Mouse (Mus musculus) induced T-regulatory cell, adult 2 months (primary cell): Measurements from ENCODE around the gene Ube2l6.
"Not testable (repeated sequence)": the region's sequence is repeated elsewhere in the genome, so short reads cannot be mapped to it uniquely, and the experiment has no call there.

Source experiments
- DNase-seq: peaks from one replicate; pipeline ENCODE4 v3.0.0-alpha.2; 2012; ENCODE audit warnings: low read depth

Gene Ube2l6

DNA sequence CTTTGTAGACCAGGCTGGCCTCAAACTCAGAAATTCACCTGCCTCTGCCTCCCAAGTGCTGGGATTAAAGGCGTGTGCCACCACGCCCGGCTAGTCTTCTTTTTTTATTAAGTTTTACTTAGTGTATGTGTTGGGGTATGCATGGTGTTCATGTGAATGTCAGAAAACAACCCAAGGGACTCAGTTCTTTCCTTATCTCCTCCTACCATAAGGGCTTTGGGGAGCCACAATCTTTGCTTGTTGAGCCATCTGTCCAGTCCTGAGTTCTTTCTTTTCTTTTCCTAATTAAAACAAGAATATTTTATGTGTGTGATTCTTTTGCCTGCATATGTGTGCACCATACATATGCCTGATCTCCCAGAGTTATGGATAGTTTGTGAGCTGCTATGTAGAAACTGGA is 5.5 kb upstream of the Ube2l6 start:
- DNase-seq = no peak

DNA sequence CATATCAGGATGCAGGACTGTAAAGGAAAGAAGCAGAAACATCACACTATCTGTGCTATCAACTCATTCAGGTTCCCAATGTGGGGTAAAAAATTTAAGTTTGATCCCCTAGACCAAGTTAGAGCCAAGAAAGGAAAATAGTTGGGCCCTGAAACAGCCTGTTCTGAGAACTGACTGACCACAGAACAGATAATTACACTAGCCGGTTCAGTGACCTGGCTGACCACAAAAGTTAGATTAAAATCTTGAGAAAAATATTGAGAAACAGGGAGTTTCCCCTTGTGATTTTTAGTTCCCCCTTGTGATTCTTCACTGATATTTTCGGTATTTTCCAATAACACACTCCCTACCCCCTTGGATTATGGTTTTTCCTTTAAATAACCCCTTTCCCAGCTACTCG is 4.8 kb upstream of the Ube2l6 start:
- DNase-seq = no peak

DNA sequence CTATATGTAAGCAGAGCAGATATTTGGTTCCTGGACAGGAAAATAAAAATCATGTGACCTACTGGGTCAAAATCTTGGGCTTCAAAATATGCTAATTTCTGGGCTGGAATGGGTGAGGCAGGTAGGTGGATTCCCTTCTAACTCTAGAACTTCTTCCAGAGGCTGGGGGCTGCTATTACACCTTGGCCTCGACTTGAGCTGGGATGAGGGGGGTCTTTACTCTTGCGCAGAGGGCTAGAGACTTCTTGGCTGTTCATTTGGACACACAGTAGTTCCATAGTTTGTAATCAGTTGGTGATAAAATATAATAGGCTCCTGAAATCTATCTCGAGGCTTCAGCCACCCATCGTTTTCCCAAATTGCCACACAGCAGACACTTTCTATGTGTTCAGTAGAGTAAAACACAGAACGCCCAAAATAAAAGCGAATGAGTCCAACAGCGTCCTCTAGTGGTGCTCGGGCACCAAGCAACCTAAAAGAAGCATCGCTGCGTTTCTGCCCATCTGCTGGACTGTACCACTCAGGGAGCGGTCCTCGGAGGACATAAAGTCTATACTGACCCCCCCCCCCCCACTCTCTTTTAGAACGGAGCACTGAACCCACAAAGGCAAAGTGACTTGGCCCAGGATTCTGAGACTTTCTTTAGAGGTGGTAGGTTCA is 665 bp upstream of the Ube2l6 start:
- DNase-seq = peak; percentile 88

DNA sequence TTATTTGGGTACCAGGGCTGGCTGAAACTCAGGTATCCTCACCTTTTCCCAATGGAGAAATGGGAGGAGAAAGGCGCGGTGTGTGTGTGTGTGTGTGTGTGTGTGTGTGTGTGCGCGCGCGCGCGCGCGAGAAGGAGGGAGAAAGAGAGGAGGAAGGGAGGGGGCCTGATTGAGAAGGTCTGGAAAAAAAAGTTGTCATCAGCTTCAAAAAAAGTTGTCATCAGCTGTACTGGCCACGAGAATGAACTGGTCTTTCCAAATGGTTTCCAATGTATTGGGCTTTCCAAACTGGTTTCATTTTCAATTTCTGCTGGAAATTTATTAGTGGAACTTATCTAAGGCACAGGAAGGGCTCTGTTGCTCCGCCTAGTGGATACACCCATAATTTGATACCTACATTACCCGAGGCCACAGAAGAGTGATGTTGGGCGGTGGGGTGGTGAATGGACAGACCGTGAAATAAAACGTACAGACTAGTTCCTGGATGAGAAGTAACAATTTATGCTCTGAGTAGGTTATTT is 473 bp downstream of the Ube2l6 start:
- peak; percentile 91 for DNase-seq

DNA sequence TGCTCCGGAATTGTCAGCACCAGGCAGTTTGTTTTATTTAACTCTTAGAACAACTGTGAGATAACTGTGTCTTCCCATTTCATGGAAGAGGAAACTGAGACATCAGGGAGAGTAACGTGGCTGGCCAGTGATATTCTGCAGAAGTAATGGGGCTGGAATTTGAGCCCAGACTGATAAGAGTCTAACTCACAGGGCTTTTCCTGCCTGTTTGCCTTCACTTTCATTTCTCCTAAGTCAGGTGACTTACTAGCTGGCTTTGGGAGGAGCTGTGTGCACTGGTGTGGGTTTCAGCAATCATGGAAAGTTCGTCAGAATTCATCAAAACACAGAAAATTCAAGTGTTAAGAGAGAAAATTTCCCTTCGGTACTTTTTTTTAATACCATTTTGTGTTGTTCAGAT is 1.7 kb downstream of the Ube2l6 start:
- DNase-seq = peak; percentile 61

DNA sequence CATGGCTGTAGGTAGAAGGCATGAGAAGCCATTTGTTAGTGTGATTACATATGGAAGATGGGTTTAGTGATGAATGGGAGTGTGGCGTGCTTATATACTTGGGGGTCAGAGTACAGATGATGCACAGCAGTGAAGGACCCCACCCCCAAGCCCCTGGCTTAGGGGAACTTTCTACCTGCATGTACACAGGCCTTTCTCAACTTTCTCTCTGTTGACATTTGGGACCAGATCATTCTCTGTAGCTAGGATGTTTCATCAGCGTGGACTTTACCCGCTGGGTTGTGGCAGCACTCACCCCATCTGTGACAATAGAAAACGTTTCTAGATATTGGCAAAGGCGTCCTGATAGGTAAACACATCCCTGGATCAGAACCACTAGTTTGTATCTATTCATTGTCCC is 2.6 kb downstream of the Ube2l6 start:
- DNase-seq = not testable (repeated sequence)

DNA sequence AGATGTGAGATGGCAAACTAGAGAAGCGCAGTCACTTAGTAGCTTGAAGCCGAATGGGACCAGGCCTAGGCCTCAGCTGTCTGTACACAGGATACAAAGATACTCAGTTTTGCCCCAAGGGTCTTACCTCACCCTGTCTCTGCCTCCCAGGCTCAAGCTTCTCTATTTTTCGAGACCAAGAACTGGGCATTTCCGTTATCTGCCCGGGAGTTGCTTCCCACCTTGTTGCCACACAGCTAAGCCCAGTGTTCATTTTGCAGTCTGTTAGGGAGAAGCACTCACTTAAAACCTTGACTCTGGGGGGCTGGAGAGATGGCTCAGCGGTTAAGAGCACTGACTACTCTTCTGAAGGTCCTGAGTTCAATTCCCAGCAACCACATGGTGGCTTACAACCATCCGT is 5.3 kb downstream of the Ube2l6 start:
- no peak for DNase-seq

DNA sequence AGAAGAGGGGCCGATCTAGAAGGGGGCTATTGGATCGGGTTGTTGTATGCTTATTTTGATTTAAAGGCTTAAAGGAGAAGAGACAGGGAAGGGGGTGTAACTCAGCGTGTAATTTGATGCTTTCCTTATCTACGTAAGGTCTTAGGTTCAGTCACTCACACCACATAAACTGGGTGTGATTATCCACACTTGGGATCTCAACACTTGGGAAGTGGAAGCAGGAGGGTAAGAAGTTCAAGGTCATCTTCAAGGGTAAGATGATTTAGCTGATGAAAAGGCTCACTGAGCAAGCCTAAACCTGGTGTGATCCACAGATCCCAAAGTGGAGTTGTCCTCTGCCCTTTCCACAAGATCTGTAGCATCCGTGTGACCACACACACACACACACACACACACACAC is 7.9 kb downstream of the Ube2l6 start:
- no peak for DNase-seq

DNA sequence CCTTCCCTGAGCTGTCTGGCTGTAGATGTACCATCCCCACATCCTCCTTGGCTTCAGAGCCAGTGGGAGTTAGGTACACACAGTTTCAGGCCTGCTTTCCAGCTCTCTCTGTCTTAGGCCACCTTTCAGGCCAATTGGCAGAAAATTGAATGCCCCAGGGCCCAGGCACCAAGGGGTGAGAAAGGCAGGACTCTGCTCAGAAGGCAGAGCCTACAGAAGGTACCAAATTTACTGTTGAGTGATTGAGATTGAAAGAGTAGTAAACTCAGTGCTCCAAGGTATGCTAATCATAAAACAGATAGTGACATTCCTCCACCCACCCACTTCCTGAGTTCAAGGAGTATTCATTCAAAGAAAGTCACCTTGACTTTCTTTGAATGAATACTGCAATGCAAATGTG is 10.7 kb downstream of the Ube2l6 start:
- no peak for DNase-seq

DNA sequence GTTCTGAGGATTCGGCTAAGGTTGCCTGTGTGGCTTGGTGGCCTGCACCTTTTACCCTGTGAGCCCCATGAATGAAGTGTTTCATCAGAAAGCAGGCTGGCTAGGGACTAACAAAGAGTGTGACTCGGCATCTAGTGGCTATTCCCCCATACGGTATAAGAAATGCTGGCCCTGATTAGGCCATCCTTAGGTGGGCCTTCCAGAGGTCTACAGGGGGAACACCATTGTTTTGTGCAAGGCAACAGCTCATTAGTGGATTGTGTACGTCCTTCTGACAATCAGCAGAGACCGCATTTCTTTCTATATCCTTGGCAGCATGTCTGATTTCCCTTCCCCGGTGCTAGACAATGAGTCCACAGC is 11.9 kb downstream of the Ube2l6 start:
- DNase-seq = no peak

DNA sequence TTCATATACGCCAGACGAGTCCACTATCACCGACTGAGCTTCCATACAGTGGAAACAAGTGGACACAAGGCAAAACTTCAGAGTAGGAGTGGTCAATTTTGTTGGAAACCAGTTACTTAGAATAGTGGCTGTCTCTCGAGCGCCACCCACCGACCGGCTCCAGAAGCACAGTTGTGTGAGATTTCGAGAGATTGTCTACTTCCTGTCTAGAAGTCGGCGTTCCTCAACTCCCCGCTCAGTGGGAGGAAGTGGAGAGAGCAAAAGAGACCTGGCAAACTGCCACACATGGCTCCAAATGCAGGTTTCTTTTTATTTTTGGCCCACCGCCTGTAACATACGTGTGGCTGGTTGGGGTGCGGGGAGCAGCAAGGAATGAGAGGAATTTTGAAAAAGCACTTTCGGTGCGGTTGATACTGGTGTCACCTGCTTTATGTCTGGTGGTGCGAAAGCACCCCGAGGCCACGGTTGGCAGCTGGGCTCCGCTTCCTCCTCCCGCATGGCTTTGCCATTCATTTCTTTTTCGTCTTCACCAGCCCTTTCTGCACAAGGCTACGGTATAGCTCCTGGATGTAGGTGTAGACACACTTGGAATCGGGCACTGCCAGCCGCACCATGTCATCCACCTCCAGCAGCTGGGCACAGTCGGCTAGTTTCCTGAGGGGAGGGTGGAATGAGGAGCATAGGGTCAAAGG is 12.4 kb downstream of the Ube2l6 start:
- peak; percentile 83 for DNase-seq

DNA sequence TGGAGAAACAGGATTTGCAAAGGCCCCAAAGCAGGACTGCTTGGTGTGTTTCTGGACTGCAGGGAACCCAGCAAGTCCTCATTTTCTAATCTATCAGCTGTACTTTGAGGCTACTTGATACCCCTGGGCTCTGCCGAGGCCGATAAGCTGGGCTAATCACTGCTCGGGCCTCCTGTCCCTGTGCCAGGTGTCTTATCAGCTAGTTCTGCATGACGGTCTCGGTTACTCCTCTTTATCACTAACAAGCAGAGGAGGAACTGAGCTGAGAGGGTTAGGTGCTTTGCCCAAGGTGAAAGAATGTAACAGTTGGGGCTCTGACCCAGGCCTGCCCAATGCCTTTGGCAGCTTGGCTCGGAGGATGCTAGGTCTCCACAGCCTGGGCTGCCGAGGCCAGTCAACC is 13.3 kb downstream of the Ube2l6 start:
- no peak for DNase-seq

DNA sequence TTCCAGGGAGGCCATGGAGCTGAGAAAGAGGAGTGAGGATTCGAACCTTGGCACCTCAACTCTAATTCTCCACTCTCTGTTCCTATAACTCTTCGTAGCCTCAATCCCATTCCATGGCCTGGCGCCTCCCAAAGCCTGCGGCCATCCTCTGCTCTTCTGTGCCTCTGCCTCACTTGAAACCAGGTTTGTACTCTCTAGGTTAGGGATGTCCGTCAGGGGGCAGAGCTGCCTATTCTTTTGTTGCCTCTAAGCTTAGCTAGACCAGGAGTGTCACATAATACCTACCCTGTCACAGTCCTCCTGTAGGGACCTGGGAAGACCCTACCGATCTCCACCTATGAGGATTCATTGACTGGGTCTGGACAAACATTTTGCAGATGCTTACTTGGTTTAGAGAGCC is 14.0 kb downstream of the Ube2l6 start:
- DNase-seq = no peak

DNA sequence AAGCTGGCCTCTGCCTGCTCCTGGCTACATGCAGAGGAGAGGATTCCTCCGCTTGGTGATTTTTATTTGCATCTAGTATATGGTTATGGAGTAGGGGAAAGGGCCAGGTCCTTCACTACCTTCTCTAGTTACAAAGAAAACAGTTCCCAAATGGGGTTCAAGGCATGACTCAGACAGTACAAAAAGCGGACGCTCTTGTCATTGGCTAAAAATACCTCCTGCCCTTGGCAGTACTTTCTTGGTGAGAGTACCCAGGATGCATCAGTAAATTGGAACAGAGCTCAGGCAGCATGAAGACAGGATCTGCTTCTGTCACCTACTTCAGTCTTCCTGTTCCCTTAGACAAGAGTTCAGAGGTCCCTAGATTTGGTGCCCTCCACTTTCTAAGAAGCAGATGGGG is 21.2 kb downstream of the Ube2l6 start:
- DNase-seq = no peak

DNA sequence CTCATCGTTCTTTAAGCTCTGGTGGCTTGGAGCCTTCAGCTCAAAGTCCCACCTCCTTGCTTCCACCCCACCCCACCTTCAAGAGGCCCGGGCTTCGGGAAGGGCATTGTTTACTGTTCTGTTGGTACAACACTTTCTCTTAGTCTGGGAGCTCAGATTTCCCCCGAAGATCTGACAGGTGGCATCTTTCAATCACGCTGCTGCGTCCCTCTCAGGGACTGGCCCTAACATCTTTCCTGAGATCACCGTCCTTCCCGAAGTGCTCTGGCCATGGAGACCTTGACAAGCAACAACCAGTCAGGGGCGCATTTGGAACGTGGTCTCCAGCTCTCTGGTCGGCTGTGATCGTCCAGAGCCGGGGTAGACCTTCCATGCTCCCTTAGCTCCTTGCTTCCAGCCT is 23.9 kb downstream of the Ube2l6 start, which contains the start of gene Smtnl1:
TSS of gene Smtnl1 (minus strand) at position 101 of the 400 bp plus-strand sequence.
- DNase-seq = no peak

DNA sequence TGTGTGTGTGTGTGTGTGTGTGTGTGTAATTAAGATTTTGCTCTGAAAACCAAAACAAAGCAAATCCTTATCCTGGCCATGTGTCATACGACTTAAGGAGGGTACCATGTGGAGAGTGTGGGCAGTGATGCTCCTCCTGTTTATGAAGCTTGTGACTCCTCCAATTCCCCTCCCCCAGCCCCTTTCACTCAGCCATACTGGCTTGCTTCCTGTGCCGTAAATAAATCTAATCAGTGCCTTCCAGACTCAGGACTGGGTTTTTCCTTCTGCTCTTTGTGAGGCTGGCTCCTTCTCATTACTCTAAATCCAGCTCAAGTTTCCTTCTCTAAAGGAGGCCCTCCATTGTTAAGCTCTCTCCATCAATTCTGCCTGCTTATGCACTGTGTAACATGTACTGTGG is 24.6 kb downstream of the Ube2l6 start:
- no peak for DNase-seq

DNA sequence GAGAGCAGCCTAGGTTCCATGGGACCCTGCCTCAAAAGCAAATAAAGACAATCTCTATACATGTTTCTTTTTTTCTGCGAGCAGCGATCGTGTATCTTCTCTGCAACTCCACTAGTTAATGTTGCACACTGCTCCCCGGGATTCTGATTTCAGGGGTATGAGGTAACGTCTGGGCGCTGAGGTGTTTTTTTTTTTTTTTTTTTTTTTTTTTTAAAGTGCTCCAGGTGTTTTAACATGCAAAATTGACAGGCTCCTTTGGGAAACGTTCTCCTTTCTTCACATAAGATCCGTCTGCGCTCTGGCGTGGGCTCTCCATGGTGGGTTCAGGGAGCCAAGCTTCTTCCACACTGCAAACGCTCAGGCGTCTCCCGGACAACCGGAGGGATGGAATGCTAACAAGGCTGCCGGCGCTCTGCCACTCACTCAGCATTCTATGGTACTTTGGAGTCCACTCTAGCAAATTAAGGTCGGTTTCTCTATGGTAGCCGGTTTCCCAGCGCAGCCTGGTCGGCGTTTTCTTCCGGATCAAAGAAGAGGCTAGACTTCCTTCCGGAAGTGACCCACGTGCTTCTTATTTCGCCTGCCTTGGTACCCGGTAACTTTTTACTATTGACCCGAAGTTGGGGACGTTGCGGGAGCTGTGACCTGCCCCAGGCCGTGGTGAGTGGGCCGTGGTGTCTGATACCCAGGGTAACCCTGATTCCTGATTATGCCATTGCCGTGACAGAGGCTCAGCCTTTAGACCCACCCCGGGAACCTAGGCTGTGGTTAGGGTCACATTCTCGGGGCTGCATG is 28.1 kb downstream of the Ube2l6 start, which contains the start of gene Timm10:
TSS of gene Timm10 (plus strand) at position 510 of the 795 bp plus-strand sequence.
- peak; percentile 89 for DNase-seq

DNA sequence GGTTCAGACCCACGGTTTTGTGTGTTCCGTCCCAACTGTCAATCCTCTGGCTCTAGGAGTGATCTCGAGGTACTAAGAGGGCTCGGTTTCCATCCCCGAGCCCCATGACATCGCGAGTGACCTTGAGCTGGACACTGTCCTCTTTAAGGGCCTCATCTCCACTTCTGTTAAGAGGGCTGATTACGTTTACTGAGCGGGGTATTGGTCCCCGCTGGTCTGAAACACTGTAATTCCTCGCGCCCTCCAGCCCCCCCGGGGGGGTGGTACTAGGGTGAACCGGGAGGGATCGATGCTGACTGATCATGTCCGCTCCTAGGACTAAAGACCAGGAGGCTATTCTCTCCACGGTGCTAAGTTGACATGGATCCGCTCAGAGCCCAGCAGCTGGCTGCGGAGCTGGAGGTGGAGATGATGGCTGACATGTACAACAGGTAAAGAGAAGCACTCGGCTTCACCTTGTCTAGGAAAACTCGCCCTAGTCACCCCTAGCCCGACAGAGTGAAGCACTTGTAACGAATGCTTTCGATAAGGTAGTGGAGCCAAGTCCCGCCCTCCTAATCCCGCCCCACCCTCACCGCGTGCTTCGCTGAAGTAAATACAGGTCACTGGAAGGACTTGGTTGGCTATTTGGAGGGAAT is 28.8 kb downstream of the Ube2l6 start:
- DNase-seq = peak; percentile 53

DNA sequence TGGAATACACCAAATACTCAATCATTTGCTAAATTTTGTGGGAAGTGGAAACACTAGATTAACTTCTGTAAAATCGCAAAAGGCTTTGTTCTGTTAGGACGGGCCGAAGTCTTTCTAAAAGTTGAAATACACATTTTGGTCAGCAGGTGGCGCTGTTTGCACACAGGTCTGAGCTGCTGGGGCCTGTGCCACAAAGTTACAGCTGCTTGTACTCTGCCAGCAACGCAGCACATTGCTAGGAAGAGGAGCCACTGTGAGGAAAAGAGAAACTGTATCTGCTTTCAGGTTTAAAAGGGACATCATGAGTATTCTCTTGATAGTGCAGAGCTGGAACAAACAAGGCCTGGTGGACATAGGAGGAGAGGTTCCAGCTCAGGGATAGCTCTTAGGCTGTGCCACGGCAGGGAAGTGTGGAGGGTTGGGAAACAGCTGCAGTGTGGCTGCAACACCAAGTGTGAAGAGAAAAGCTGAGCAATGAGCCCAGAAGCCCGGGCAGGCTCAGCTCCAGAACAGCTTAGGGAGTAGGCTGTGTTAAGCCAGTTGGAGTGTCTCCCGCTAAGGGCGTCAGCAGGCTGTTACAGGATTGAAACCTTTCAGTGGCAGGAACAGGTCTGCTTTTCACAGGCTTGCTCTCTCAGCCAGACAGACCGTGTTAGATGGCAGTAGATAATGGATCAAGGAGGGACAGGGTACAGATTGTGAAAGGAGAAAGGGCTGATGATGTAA is 33.2 kb downstream of the Ube2l6 start:
- peak; percentile 89 for DNase-seq

DNA sequence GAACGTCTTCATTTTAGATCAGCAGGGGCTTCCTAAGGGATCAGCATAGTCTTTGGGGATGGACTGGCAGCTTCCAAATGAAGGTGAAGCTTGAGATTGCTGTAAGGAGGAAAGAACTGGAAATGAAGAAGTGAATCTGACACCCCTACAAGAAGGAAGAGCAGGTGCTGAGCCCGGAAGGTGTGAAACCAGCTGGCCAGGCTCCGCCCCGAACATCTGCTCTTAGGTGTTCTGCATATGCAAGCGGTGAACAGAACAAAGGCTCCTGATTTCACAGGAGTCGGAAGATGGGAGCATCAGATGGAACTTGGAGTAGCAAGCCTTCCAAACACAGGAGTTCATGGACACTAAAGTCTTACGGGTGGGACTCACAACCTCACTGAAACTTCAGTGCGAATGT is 38.5 kb downstream of the Ube2l6 start:
- DNase-seq = peak; percentile 18

DNA sequence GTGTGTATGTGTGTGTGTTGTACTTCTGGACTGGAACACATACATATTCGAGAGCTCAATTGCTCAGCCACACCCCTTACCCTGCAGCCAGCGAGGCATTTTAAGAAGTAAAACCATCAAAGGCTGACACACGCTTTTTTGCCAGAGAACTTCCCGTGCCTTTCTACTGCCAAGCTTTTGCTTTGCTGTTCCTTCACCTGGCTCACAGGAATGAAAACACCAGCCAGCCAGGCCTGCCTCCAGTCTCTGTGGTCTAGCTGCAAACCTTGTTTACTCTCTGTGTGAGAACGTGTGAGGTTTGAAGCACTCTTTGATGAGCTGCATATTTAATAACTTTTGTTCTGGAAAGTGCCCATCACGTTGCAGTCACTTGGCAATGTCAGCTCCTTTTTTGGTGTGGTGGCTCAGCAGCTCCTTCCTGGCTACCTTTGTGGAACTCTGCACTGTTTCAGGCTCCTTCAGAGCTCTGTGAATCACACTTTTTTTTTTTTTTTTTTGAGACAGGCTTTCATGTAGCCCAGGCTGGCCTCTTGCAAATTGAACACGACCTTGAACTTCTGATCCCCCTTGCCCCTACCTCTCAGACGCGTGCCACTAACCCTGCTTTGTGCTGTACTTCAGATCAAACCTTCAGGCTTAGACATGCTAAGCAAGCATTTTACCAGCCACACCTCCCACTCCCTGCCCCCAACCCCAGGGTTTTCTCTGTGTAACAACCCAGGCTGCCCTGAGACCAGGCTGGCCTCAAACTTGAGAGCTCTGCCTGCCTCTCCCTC is 39.4 kb downstream of the Ube2l6 start:
- DNase-seq = peak; percentile 32
